Mouse (Mus musculus): Measurements from ENCODE around the gene Trim32.

GRCm38 (mm10) chr4:65610329-65610728 is 5.5 kb downstream of the Trim32 start:
- TF ChIP-seq FLI1 (IDR thresholded peaks at IDR 0.05; ENCODE audit: low read length), result no peak
- no peak for TF ChIP-seq GATA1 (IDR thresholded peaks at IDR 0.05; ENCODE audit: borderline replicate concordance, low read length)

All from megakaryocyte, embryonic 14.5 days (primary cell).